Mouse (Mus musculus) hindbrain, embryonic 13.5 days (tissue): ENCODE data around the gene Cers5. TPM values are rescaled to one million over a fixed set of nuclear protein-coding genes. Genes with fewer than 3 reads are reported as not detected.
A peak's percentile ranks its signal among the peaks of the same experiment; 100 is the strongest.
"Not testable (repeated sequence)": the region's sequence is repeated elsewhere in the genome, so short reads cannot be mapped to it uniquely, and the experiment has no call there.

Source experiments
- ATAC-seq: fragments of 200-750 bp; cut with Nextera tagmentation; 2 replicates; pipeline ENCODE4 v1.8.0; 2017; ENCODE audit warnings: moderate TSS enrichment; ENCODE audit not compliant: low FRiP score
- H3K27ac ChIP-seq: fragments of 300-500 bp; sonication (generic); 2 replicates; pipeline ENCODE4 v1.5.1; 2015; ENCODE audit warnings: inconsistent platforms, mild to moderate bottlenecking, moderate library complexity
- H3K27me3 ChIP-seq: fragments of 300-500 bp; sonication (generic); 2 replicates; pipeline ENCODE4 v1.6.1; 2015; ENCODE audit warnings: mild to moderate bottlenecking, inconsistent platforms
- H3K36me3 ChIP-seq: fragments of 300-500 bp; sonication (generic); 2 replicates; pipeline ENCODE4 v1.6.1; 2015; ENCODE audit warnings: mild to moderate bottlenecking, inconsistent platforms
- H3K4me1 ChIP-seq: fragments of 300-500 bp; sonication (generic); replicated peaks from 2 replicates; pipeline ENCODE4 v1.6.1; 2015; ENCODE audit warnings: inconsistent platforms
- H3K4me2 ChIP-seq: fragments of 300-500 bp; sonication (generic); 2 replicates; pipeline ENCODE4 v1.6.1; 2015; ENCODE audit warnings: inconsistent platforms, mild to moderate bottlenecking, moderate library complexity
- H3K4me3 ChIP-seq: fragments of 300-500 bp; sonication (generic); 2 replicates; pipeline ENCODE4 v1.5.1; 2015; ENCODE audit warnings: mild to moderate bottlenecking, inconsistent platforms
- H3K9ac ChIP-seq: fragments of 300-500 bp; sonication (generic); 2 replicates; pipeline ENCODE4 v1.6.1; 2015; ENCODE audit warnings: mild to moderate bottlenecking, inconsistent platforms
- H3K9me3 ChIP-seq: fragments of 300-500 bp; sonication (generic); 2 replicates; pipeline ENCODE4 v1.6.1; 2016; ENCODE audit warnings: inconsistent platforms
- WGBS: fragments of 180-500 bp; shearing (Covaris S2); methylation state at CpG from one replicate; pipeline ENCODE4 v1.1.7; 2015; 5-methylcytosine and 5-hydroxymethylcytosine counted together
- polyA plus RNA-seq: library from polyadenylated mRNA; unstranded; fragments of >200 nt; fragmentation: Nextera tagmentation; extraction: Ambion mirVana; gene quantifications from 2 replicates; pipeline ENCODE4 v1.2.1, GENCODE M21; 2015

Gene Cers5
- 73.6 and 74.3 TPM in 2 replicates for polyA plus RNA-seq

GRCm38 (mm10) chr15:99772881-99772924 is at the start of gene Cers5:
TSS of gene Cers5 (minus strand) at chr15:99772885.
- H3K4me1 ChIP-seq: peaks cover 19% of the 10 kb centered on the region
- peak within 1 kb of the TSS; percentile 91 for H3K9ac ChIP-seq
- not testable (repeated sequence) for H3K36me3 ChIP-seq, ATAC-seq, H3K9me3 ChIP-seq, H3K27me3 ChIP-seq
- peak within 1 kb of the TSS; percentile 86 for H3K4me2 ChIP-seq
- peak within 1 kb of the TSS; percentile 96 for H3K27ac ChIP-seq
- peak within 1 kb of the TSS; percentile 80 for H3K4me3 ChIP-seq

- no peaks in the 10 kb centered on the region for H3K9me3 ChIP-seq
- peak overlapping the region; percentile 43 for H3K4me2 ChIP-seq
- H3K27me3 ChIP-seq: no peaks in the 10 kb centered on the region
- peak overlapping the region; percentile 90 for H3K27ac ChIP-seq
- peaks cover 10% of the 10 kb centered on the region for H3K36me3 ChIP-seq
- peak overlapping the region; percentile 29 for H3K4me3 ChIP-seq
- 66% methylated on average over 14 of the region's 14 CpGs for WGBS
- ATAC-seq: no peak
- peaks cover 28% of the 10 kb centered on the region for H3K4me1 ChIP-seq
- peak overlapping the region; percentile 53 for H3K9ac ChIP-seq
Observed at GRCm38 (mm10) chr15:99819621-99820279, 47.1 kb upstream of the Cers5 start.

GRCm38 (mm10) chr15:99819109-99819440 is 46.4 kb upstream of the Cers5 start:
- no peaks in the 10 kb centered on the region for H3K27me3 ChIP-seq
- ATAC-seq: no peak
- 33% methylated on average over 6 of the region's 6 CpGs for WGBS
- H3K4me2 ChIP-seq: peak overlapping the region; percentile 43
- H3K27ac ChIP-seq: peak overlapping the region; percentile 90
- peaks cover 10% of the 10 kb centered on the region for H3K36me3 ChIP-seq
- peak overlapping the region; percentile 53 for H3K9ac ChIP-seq
- peak overlapping the region; percentile 29 for H3K4me3 ChIP-seq
- H3K4me1 ChIP-seq: peaks cover 28% of the 10 kb centered on the region
- H3K9me3 ChIP-seq: no peaks in the 10 kb centered on the region

- ATAC-seq: peak; percentile 71; the same call in 1 of the 2 replicates
- H3K27me3 ChIP-seq: no peaks in the 10 kb centered on the region
- peak overlapping the region; percentile 29 for H3K4me3 ChIP-seq
- no peaks in the 10 kb centered on the region for H3K9me3 ChIP-seq
- H3K36me3 ChIP-seq: peaks cover 10% of the 10 kb centered on the region
- H3K4me1 ChIP-seq: peaks cover 28% of the 10 kb centered on the region
- H3K4me2 ChIP-seq: peak overlapping the region; percentile 43
- peak overlapping the region; percentile 90 for H3K27ac ChIP-seq
- peak overlapping the region; percentile 53 for H3K9ac ChIP-seq
- 14% methylated on average over 13 of the region's 13 CpGs for WGBS
Observed at GRCm38 (mm10) chr15:99818321-99819108, 45.8 kb upstream of the Cers5 start.

- Histone ChIP-seq H3K9me3 (no peaks in the 10 kb centered on the region), H3K36me3 (peaks cover 10% of the 10 kb centered on the region), H3K27ac (peak overlapping the region; percentile 90), H3K4me1 (peaks cover 28% of the 10 kb centered on the region), H3K4me2 (peak overlapping the region; percentile 43), H3K4me3 (no peak overlapping the region; the same call in 1 of the 2 replicates), H3K27me3 (no peaks in the 10 kb centered on the region), H3K9ac (no peak overlapping the region)
- no peak for ATAC-seq
- 29% methylated on average over 8 of the region's 8 CpGs for WGBS
Observed at GRCm38 (mm10) chr15:99817343-99818235, 44.9 kb upstream of the Cers5 start.

- no peak overlapping the region for H3K4me2 ChIP-seq
- H3K4me3 ChIP-seq: no peak overlapping the region
- H3K27me3 ChIP-seq: no peaks in the 10 kb centered on the region
- WGBS: 97% methylated on average over 4 of the region's 4 CpGs
- peaks cover 10% of the 10 kb centered on the region for H3K36me3 ChIP-seq
- H3K9me3 ChIP-seq: no peaks in the 10 kb centered on the region
- peaks cover 28% of the 10 kb centered on the region for H3K4me1 ChIP-seq
- no peak for ATAC-seq
- no peak overlapping the region for H3K27ac ChIP-seq
- no peak overlapping the region for H3K9ac ChIP-seq
Observed at GRCm38 (mm10) chr15:99815999-99816398, 43.3 kb upstream of the Cers5 start.

GRCm38 (mm10) chr15:99814554-99815260 is 42.0 kb upstream of the Cers5 start:
- peaks cover 24% of the 10 kb centered on the region for H3K4me1 ChIP-seq
- peaks cover 10% of the 10 kb centered on the region for H3K36me3 ChIP-seq
- no peak overlapping the region for H3K9ac ChIP-seq
- no peak overlapping the region for H3K4me2 ChIP-seq
- no peak for ATAC-seq
- H3K27ac ChIP-seq: no peak overlapping the region
- no peaks in the 10 kb centered on the region for H3K9me3 ChIP-seq
- no peak overlapping the region for H3K4me3 ChIP-seq
- no peaks in the 10 kb centered on the region for H3K27me3 ChIP-seq
- WGBS: 92% methylated on average over 24 of the region's 24 CpGs

- Histone ChIP-seq H3K4me3 (no peak overlapping the region), H3K4me1 (peaks cover 15% of the 10 kb centered on the region), H3K4me2 (no peak overlapping the region), H3K27me3 (no peaks in the 10 kb centered on the region), H3K9me3 (no peaks in the 10 kb centered on the region), H3K36me3 (peaks cover 10% of the 10 kb centered on the region), H3K9ac (no peak overlapping the region), H3K27ac (no peak overlapping the region)
- ATAC-seq: no peak
- WGBS: 95% methylated on average over 6 of the region's 6 CpGs
Observed at GRCm38 (mm10) chr15:99813639-99814038, 41.0 kb upstream of the Cers5 start.

- Histone ChIP-seq H3K36me3 (peaks cover 10% of the 10 kb centered on the region), H3K4me3 (no peak overlapping the region), H3K27ac (no peak overlapping the region), H3K9ac (no peak overlapping the region), H3K4me1 (peaks cover 17% of the 10 kb centered on the region), H3K9me3 (no peaks in the 10 kb centered on the region), H3K27me3 (no peaks in the 10 kb centered on the region), H3K4me2 (no peak overlapping the region)
- no peak for ATAC-seq
- 78% methylated on average over 7 of the region's 7 CpGs for WGBS
Observed at GRCm38 (mm10) chr15:99812097-99812496, 39.4 kb upstream of the Cers5 start.

- Histone ChIP-seq H3K9ac (peak overlapping the region; percentile 44), H3K27me3 (no peaks in the 10 kb centered on the region), H3K36me3 (peaks cover 7% of the 10 kb centered on the region; the same call in 1 of the 2 replicates), H3K27ac (peak overlapping the region; percentile 90), H3K4me3 (no peak overlapping the region), H3K4me2 (peak overlapping the region; percentile 32), H3K9me3 (no peaks in the 10 kb centered on the region), H3K4me1 (peaks cover 34% of the 10 kb centered on the region)
- 28% methylated on average over 21 of the region's 21 CpGs for WGBS
- peak; percentile 78; the same call in 1 of the 2 replicates for ATAC-seq
Observed at GRCm38 (mm10) chr15:99807776-99808735, 35.4 kb upstream of the Cers5 start.

- Histone ChIP-seq H3K27ac (0 out of 2 replicates have a peak overlapping the region, but pooled peaks have one; percentile 40), H3K27me3 (no peaks in the 10 kb centered on the region), H3K4me2 (no peak overlapping the region), H3K4me1 (peaks cover 46% of the 10 kb centered on the region), H3K36me3 (peaks cover 7% of the 10 kb centered on the region; the same call in 1 of the 2 replicates), H3K9me3 (no peaks in the 10 kb centered on the region), H3K9ac (no peak overlapping the region), H3K4me3 (no peak overlapping the region)
- ATAC-seq: no peak
- WGBS: 16% methylated on average over 7 of the region's 7 CpGs
Observed at GRCm38 (mm10) chr15:99806171-99806570, 33.5 kb upstream of the Cers5 start.
